Mouse (Mus musculus): ENCODE results near the gene Usp12.
A peak's percentile ranks its signal among the peaks of the same experiment; 100 is the strongest.

Gene Usp12

GRCm38 (mm10) chr5:146806004-146806430 is 11.2 kb upstream of the Usp12 start:
- no peak for DNase-seq (ENCODE audit: extremely low read depth, insufficient read length, low spot score)

- DNase-seq (ENCODE audit: extremely low read depth, insufficient read length, low spot score) = no peak
Observed at GRCm38 (mm10) chr5:146798031-146798430, 3.2 kb upstream of the Usp12 start.

GRCm38 (mm10) chr5:146795728-146796127 is 922 bp upstream of the Usp12 start:
- DNase-seq (ENCODE audit: extremely low read depth, insufficient read length, low spot score) = no peak

- peak; percentile 68 for DNase-seq (ENCODE audit: extremely low read depth, insufficient read length, low spot score)
Observed at GRCm38 (mm10) chr5:146794084-146794852, 538 bp downstream of the Usp12 start.

GRCm38 (mm10) chr5:146793630-146794083 is 1.1 kb downstream of the Usp12 start:
- DNase-seq (ENCODE audit: extremely low read depth, insufficient read length, low spot score) = no peak

GRCm38 (mm10) chr5:146792140-146792791 is 2.5 kb downstream of the Usp12 start:
- DNase-seq (ENCODE audit: extremely low read depth, insufficient read length, low spot score) = peak; percentile 19

GRCm38 (mm10) chr5:146790944-146791343 is 3.9 kb downstream of the Usp12 start:
- no peak for DNase-seq (ENCODE audit: extremely low read depth, insufficient read length, low spot score)

- no peak for DNase-seq (ENCODE audit: extremely low read depth, insufficient read length, low spot score)
Observed at GRCm38 (mm10) chr5:146789413-146789812, 5.4 kb downstream of the Usp12 start.

- DNase-seq (ENCODE audit: extremely low read depth, insufficient read length, low spot score) = no peak
Observed at GRCm38 (mm10) chr5:146786123-146786522, 8.7 kb downstream of the Usp12 start.

- no peak for DNase-seq (ENCODE audit: extremely low read depth, insufficient read length, low spot score)
Observed at GRCm38 (mm10) chr5:146783891-146784290, 10.9 kb downstream of the Usp12 start.

- DNase-seq (ENCODE audit: extremely low read depth, insufficient read length, low spot score) = no peak
Observed at GRCm38 (mm10) chr5:146783300-146783699, 11.5 kb downstream of the Usp12 start.

GRCm38 (mm10) chr5:146781663-146782062 is 13.1 kb downstream of the Usp12 start:
- DNase-seq (ENCODE audit: extremely low read depth, insufficient read length, low spot score) = no peak

GRCm38 (mm10) chr5:146779931-146780330 is 14.9 kb downstream of the Usp12 start:
- peak; percentile 35 for DNase-seq (ENCODE audit: extremely low read depth, insufficient read length, low spot score)

- peak; percentile 42 for DNase-seq (ENCODE audit: extremely low read depth, insufficient read length, low spot score)
Observed at GRCm38 (mm10) chr5:146776988-146777639, 17.7 kb downstream of the Usp12 start.

GRCm38 (mm10) chr5:146771982-146772381 is 22.8 kb downstream of the Usp12 start:
- DNase-seq (ENCODE audit: extremely low read depth, insufficient read length, low spot score) = no peak

- DNase-seq (ENCODE audit: extremely low read depth, insufficient read length, low spot score) = no peak
Observed at GRCm38 (mm10) chr5:146770002-146770848, 24.6 kb downstream of the Usp12 start.

GRCm38 (mm10) chr5:146765791-146766190 is 29.0 kb downstream of the Usp12 start:
- DNase-seq (ENCODE audit: extremely low read depth, insufficient read length, low spot score) = no peak

GRCm38 (mm10) chr5:146759159-146759558 is 35.6 kb downstream of the Usp12 start:
- no peak for DNase-seq (ENCODE audit: extremely low read depth, insufficient read length, low spot score)

GRCm38 (mm10) chr5:146757921-146758320 is 36.9 kb downstream of the Usp12 start:
- no peak for DNase-seq (ENCODE audit: extremely low read depth, insufficient read length, low spot score)

- DNase-seq (ENCODE audit: extremely low read depth, insufficient read length, low spot score) = no peak
Observed at GRCm38 (mm10) chr5:146757316-146757715, 37.5 kb downstream of the Usp12 start.

- DNase-seq (ENCODE audit: extremely low read depth, insufficient read length, low spot score) = no peak
Observed at GRCm38 (mm10) chr5:146753181-146753580, 41.6 kb downstream of the Usp12 start.

Data from 3134 (cell line).